Mouse (Mus musculus): ENCODE results near the gene Evx2.

Evx2 gene

GRCm38 (mm10) chr2:74663291-74663925 is 4.1 kb upstream of the Evx2 start:
- DNase-seq (ENCODE audit: low spot score): peak; percentile 27

DNA sequence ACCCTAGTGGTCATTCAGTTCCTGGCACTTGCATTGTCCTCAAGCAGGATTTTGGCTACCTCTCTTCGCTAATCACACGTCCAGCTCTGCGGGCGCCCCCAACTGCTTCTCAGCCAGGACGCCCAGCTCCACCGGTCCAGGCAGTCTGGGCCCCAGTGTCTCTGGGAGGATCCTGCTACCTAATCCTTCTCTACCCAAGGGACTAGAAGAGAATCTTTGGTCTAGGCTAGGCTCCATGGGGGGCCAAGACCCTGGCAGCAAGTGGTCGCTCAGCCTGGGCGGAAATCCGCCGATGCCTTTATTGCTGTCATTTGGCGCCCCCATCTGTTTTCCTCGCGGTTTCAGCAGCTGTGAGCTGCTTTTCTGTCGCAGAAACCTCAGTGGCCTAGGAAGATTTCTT is 2.3 kb upstream of the Evx2 start:
- DNase-seq (ENCODE audit: low spot score): no peak

DNA sequence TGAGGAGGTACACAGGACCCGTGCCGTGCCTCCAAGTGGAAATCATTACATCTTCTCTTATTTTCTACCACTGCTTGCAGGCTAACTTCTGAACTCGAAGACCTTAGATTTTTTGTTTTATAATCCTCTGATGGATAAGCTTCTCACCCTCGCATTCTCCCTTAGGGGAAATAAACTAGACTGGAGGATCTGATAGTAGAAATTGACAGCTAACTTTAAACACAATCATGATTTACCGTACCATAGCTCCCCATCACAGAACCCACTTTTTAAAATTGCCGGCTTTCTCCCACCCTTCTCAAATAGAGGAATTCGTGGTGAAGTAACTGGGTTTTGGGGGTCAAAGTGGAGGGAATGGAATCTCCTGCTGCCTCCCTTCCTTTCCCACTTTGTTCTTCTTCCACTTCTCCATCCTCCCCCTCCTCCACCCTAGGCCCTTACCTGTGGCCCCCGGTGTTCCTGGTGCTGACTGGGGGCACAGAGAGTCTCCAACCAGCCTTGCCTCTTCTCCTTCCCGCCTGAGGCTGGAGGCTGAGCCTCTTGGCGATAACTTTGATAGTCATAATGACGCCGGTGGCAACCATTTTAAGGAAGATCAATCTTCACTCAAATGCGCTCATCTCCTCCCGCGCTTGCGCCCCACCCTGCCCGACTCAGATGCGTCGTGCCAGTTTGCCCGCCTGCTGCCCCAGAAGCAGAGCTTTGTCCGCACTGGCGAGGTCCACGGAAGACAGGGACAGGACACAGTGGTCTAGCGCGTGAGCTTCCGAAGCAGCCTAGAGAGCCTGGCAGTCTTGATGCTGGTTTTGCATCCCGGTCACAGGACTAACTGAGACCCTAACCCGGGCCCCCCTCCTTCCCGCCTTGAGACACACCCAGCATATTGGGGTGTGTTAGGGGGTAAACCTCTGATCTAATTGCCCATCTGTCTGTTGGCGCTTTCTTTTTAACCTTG is 1.3 kb upstream of the Evx2 start:
- DNase-seq (ENCODE audit: low spot score): no peak

DNA sequence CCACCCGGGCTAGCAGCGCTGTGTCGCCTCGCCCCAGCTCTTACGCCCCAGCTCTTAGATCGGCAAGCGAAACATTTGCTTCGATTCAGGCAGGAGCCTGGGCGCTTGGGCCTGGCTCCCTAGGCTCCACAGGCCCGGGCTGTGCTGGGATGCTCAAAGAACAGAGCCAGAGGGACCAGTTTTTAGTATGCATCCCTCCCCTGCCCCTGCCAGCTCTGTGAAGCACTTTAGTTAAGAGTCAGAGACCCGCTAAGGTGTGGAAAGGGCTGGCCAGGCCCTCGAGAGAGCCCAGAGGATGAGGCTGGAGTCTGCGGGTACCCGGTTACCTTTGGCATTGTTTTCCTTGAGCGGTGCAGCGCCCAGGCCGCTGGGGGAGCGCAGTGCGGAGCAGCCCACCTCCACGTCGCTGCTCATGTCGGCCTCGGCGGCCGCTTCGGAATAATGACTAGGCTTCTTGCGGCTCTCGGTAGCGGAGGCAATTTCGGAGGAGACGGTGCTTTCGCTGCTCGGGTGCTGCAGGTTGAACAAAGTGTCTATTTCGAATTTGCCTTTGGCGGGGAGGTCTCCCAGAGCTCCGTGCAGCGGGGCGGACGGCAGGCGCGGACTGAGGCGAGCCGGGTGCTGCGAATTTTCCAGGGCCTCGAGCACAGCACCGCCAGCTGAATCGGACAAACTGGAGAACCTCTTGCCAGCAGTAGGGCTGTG is 538 bp downstream of the Evx2 start:
- DNase-seq (ENCODE audit: low spot score): no peak

DNA sequence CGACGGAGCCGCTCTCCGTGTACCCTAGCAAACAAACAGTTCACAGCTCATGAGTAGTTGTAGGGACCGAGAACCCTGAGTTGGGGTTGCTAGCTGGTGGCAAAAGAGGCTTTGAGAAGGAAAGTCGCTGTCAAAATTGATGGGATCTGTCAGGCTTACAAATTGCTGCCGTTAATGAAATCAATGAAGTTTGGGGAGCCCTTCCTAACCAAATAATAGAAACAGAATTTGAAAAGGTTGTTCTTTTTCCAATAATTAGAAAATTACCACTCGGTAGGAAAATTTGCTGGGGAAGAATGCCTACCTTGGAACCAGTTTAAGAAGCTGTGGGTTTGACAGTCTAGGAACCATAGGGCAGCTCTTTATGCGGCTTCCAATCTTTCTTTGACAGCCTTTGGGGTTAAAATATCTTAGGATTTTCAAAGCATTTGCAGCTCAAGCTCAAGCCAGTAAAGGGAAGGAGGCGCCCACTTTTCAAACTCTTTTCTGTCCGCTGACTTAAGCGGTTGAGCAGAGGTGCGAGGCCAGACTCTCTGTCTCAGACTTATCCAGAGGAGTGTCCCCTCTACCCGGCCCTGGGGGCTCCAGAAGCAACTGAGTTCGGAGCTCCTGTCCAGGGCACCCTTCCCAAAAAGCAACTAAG is 1.2 kb downstream of the Evx2 start:
- no peak for DNase-seq (ENCODE audit: low spot score)

- no peak for DNase-seq (ENCODE audit: low spot score)
Observed at GRCm38 (mm10) chr2:74657251-74658023, 1.9 kb downstream of the Evx2 start.

DNA sequence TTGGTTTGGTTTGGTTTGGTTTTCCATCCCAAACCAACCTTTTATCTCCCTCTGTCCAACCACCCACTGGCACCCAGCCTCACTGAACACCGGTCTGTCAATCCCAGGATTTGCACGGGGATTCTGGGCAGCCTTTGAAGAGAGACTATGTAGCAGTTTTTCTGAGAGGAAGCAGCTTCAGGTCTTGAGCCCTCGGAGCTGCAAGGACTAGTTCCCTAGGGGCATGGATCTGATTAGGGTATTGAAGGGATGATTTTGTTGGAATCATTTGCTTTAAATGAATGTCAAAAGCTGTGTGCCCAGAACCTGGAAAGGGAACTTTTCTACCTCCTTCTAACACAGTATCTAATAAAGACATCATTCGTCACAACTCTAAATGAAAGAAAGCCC is 2.7 kb downstream of the Evx2 start:
- no peak for DNase-seq (ENCODE audit: low spot score)

- DNase-seq (ENCODE audit: low spot score): no peak
Observed at GRCm38 (mm10) chr2:74655821-74656631, 3.3 kb downstream of the Evx2 start.

- DNase-seq (ENCODE audit: low spot score): peak; percentile 14
Observed at GRCm38 (mm10) chr2:74655420-74655781, 4.0 kb downstream of the Evx2 start.

GRCm38 (mm10) chr2:74654743-74655419 is 4.5 kb downstream of the Evx2 start:
- DNase-seq (ENCODE audit: low spot score): no peak

DNA sequence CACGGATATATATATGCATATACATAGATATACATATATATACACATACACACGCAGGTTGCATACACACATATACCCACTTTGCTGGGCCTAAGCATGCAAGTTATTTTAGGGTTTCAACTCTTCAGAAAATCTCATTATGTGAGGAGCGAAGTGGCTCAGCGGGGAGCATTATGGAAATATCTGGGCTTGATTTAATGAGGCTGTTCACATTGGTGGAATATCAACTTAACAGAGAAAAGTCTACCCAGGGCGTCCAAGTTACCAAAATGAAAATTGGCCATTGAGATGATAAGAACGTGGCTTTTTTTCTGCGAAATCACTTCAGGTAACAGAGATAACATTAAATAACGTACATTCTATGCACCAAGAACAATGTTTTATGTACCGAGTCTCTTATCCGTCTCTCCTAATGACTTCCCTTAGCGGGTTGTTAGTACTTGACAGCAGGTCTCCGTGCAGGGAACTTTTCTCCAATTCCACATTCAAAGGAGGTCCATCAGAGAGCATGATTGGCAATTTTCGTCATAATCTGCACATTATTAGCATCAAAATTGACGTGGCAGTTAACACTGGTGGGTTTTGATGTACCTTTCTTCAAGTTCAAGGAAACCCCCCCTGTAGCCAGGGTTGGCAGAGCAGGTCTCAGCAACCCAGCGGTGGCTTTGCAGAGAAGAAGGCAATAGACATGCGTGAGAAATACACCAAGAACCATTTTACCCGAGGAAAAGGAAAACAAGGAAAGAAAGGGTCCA is 5.4 kb downstream of the Evx2 start:
- DNase-seq (ENCODE audit: low spot score): no peak

DNA sequence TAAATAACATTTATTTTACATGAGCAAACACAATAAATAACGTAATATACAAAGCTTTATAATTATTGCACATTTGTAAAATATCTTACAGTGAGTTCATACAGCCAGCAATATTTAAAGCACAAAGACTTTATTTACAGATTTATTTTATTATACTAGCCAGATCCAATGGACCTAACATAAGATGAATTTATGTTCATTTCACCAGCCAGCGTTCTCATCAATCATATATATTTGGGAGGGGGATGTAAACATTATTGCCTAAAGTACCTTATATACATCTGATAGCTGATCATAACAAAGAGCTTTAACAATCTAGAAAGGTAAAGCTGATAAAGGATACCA is 6.4 kb downstream of the Evx2 start:
- DNase-seq (ENCODE audit: low spot score): no peak

DNA sequence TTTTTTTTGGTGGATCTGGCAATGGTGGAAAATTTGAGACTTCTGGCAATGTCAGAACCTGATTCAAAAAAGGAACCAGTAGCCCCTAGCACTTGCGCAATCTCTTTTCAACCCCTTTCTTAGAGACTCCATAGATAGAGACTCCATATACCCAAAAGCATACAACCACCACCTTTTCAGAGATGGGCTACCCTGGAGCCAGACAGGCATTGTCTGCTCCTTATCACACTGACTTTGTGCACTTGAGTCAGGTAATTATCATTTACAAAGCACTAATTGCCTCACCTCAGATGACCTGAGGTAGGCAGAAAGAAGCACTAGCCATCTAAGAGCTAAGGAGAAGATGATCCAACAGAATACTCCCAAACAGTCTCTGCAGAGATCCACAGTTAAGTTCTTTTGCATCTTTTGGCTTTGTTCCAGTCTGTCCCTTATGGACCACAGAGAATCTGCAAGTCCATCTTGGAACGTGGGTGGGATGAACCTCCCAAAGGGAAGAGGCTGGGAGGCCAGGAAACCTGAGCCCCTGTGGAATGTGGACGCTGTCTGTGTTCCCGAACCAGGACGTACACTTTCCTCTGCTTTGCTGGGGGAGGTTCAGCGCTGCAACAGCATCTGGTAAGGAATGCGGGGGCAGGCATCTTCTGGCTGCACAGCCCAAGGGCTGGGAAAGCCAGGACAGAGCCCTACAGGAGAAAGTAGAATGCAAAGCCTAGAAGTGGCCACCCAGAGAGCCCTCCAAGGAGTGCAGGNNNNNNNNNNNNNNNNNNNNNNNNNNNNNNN is 12.1 kb downstream of the Evx2 start:
- DNase-seq (ENCODE audit: low spot score): no peak

DNA sequence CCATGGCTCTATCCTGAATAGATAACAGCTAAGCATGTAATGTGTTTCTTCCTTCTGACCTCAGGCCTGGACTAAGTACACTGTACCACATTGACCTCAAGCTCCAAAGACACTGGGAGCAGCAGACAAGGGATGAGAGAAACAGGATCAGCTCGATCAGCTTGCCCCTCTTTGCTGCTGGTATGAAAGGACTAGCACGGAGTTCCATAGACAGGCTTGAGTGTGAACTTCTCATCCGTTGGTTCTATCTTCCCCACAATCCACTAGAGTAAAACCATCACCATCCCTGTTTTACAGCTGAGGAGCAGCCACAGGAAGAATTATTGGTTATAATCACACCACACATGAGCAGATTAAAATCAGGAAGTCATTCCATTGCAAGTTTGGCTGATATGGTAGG is 13.7 kb downstream of the Evx2 start:
- no peak for DNase-seq (ENCODE audit: low spot score)

DNA sequence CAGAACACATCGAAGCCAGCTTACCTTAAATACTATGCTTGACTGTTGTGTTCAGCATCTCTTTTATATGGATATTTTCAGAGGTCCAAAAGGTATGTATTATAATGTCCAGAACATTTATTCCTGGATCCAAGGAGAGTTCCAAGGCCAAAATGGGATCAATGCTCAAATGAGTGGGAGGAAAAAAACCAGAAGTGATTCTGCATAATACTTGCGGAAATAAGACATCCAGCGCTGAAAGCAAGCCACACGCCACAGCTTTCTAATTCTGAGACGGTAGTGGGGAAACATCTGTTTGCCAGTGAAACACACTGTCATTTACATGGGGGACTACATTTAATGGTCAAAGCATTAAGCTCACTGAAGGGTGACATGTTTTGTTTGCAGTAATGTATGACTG is 16.9 kb downstream of the Evx2 start:
- no peak for DNase-seq (ENCODE audit: low spot score)

GRCm38 (mm10) chr2:74635412-74635811 is 23.9 kb downstream of the Evx2 start:
- no peak for DNase-seq (ENCODE audit: low spot score)

DNA sequence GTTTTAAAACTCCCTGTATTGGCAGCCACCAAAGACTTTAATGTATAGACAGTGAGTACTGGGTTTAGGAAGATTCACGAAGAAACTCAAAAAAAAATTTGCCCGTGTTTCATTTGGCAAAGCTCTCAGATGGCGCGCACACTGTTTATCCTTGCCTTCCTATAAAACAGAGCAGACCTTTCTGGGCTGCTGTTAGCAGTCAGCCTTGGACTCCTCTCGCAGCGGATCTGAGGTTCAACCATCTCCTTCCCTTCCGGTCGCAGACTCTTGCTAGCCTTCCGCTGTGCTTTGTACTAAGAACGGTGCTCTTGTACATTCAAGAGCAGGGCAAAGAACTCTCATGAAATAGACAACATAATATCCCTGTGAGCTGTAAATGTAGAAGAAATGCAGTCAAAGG is 39.0 kb downstream of the Evx2 start:
- no peak for DNase-seq (ENCODE audit: low spot score)

GRCm38 (mm10) chr2:74619676-74620246 is 39.6 kb downstream of the Evx2 start:
- DNase-seq (ENCODE audit: low spot score): no peak
